Mouse (Mus musculus): ENCODE measurements around the gene Sorl1.

DNA sequence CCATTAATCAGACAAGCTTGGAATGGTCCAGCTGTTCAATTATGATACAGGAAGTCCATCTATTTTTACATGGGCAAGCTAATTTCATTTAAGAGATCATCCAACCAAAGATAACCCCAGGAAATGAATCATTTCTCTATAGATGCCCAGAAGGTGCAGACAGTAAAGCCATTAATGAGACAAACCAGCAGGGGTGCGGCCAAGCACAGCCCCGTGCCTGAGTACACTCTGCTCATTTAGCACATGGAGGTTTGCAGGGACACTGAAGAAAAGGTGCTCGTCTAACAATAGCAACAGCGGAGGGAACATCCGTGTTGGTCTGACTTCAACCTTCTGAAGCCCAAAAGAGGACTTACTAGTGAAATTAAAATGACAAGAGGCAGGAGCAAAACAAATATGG is 76.3 kb downstream of the Sorl1 start:
- no peak for TF ChIP-seq CTCF (IDR thresholded peaks at IDR 0.05; ENCODE audit: extremely low read depth, insufficient read depth, insufficient read length, insufficient replicate concordance)
- TF ChIP-seq POLR2A (IDR thresholded peaks at IDR 0.05; ENCODE audit: low read depth, low read length): no peak

All from spleen, adult 2 months (tissue).